Mouse (Mus musculus) embryonic facial prominence, embryonic 14.5 days (tissue): ENCODE data around the gene Mrps34. TPM values are rescaled to one million over a fixed set of nuclear protein-coding genes. Genes with fewer than 3 reads are reported as not detected.

Experiments
- ATAC-seq: fragments of 200-750 bp; cut with Nextera tagmentation; 2 replicates; pipeline ENCODE4 v1.8.0; 2017; ENCODE audit warnings: low read depth, moderate number of reproducible peaks, moderate TSS enrichment
- DNase-seq: peaks from one replicate; pipeline ENCODE4 v3.0.0-alpha.2; 2015; ENCODE audit warnings: low spot score
- H3K27ac ChIP-seq: fragments of 300-500 bp; sonication (generic); replicated peaks from 2 replicates; pipeline ENCODE4 v1.5.1; 2014; ENCODE audit warnings: low read depth, mild to moderate bottlenecking, low read length, moderate library complexity
- H3K27me3 ChIP-seq: fragments of 300-500 bp; sonication (generic); replicated peaks from 2 replicates; pipeline ENCODE4 v1.6.1; 2014; ENCODE audit warnings: low read length; ENCODE audit not compliant: control insufficient read depth, insufficient read depth
- H3K36me3 ChIP-seq: fragments of 300-500 bp; sonication (generic); 2 replicates; pipeline ENCODE4 v1.6.1; 2014; ENCODE audit warnings: low read length, mixed read lengths; ENCODE audit not compliant: control insufficient read depth, insufficient read depth
- H3K4me1 ChIP-seq: fragments of 300-500 bp; sonication (generic); 2 replicates; pipeline ENCODE4 v1.6.1; 2014; ENCODE audit warnings: antibody characterized with exemption, low read length; ENCODE audit not compliant: control insufficient read depth, insufficient read depth
- H3K4me2 ChIP-seq: fragments of 300-500 bp; sonication (generic); 2 replicates; pipeline ENCODE4 v1.6.1; 2014; ENCODE audit warnings: low read depth, mild to moderate bottlenecking, low read length, moderate library complexity, mixed read lengths
- H3K4me3 ChIP-seq: fragments of 300-500 bp; sonication (generic); 2 replicates; pipeline ENCODE4 v1.5.1; 2014; ENCODE audit warnings: low read depth, mild to moderate bottlenecking, low read length
- H3K9ac ChIP-seq: fragments of 300-500 bp; sonication (generic); 2 replicates; pipeline ENCODE4 v1.6.1; 2014; ENCODE audit warnings: low read depth, mild to moderate bottlenecking, low read length, moderate library complexity, mixed read lengths
- H3K9me3 ChIP-seq: fragments of 300-500 bp; sonication (generic); 2 replicates; pipeline ENCODE4 v1.6.1; 2016; ENCODE audit warnings: low read length; ENCODE audit not compliant: control insufficient read depth
- WGBS: fragments of 180-500 bp; shearing (Covaris S2); extraction: QIAGEN DNeasy Blood & Tissue Kit; methylation state at CpG from one replicate; pipeline ENCODE4 v1.1.7; 2014; 5-methylcytosine and 5-hydroxymethylcytosine counted together
- polyA plus RNA-seq: library from polyadenylated mRNA; unstranded; fragments of >200 nt; fragmentation: Nextera tagmentation; extraction: Ambion mirVana; gene quantifications from 2 replicates; pipeline ENCODE4 v1.2.1, GENCODE M21; 2014

The Mrps34 gene
- polyA plus RNA-seq, 1 experiment from 2014 or later, result 78.7 TPM

DNA sequence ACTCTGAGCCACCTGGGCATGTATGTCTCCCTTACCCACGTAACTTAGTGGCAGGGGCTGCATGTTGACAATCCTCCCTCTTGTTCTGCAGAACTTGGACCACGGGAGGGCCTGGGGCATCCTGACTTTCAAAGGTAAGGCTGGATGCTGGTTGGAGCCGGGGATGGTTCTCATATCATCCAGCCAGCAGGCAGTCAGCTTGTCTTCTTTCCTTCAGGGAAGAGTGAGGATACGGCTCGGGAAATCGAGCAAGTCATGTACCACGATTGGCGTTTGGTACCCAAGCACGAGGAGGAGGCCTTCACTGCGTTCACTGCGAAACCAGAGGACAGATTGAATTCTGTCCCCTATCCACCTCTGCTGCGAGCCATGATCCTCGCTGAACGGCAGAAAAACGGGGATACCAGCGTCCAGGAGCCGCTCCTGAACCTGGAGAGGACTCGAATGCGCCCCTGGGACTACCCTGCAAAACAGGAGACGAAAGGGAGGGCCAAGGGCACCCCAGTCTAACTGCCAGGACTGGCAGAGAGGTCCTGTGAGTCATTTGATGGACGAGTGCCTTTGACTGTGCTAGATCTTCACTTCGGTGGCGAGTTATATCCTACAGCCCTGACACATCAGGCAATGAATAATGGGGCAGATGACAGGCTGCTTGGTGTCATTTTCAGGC lies 790 bp downstream of the Mrps34 start:
- no peaks in the 10 kb centered on the region for H3K9me3 ChIP-seq
- DNase-seq (no peak), ATAC-seq (no peak)
- H3K27ac ChIP-seq, result peak overlapping the region; percentile 76
- H3K4me3 ChIP-seq, result peak overlapping the region; percentile 83
- H3K9ac ChIP-seq, result peak overlapping the region; percentile 90
- peak overlapping the region; percentile 90 for H3K4me2 ChIP-seq
- peaks cover 10% of the 10 kb centered on the region for H3K4me1 ChIP-seq
- no peaks in the 10 kb centered on the region for H3K27me3 ChIP-seq
- 7% methylated on average over 23 of the region's 23 CpGs for WGBS
- peaks cover 62% of the 10 kb centered on the region for H3K36me3 ChIP-seq

DNA sequence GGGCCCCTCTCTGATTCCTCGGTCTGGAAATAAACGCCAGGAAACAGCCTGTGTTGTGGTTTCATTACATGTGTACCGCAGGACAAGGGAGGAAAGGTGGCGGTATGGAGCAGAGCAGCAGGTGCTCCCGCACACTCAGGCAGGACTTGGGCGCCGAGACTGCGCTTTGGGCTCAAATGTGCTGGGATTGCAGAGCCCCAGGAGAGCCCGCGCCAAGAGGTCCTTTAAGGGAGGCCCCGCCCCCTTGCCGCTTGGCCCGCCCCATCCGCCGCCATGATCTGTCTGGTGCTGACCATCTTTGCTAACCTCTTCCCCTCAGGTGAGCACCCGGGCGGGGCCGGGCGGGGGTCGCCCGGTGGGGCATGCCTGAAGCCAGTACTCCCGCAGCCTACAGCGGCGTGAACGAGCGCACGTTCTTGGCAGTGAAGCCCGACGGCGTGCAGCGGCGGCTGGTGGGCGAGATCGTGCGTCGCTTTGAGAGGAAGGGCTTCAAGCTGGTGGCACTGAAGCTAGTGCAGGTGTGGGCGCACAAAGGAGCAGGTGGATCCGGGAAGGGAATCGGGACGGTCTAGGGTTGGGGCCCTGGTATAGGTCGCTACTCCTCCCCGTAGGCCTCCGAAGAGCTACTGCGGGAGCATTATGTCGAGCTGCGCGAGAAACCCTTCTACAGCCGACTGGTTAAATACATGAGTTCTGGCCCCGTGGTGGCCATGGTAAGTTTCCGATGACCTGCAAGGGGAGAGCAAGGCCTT lies 1.5 kb downstream of the Mrps34 start, which contains the start of gene Nme3:
Gene Nme3, plus strand, starts transcription at position 260 of the 752 bp plus-strand sequence.
- Histone ChIP-seq H3K36me3 (peaks cover 62% of the 10 kb centered on the region), H3K4me3 (peak within 1 kb of the TSS; percentile 83), H3K4me1 (peaks cover 10% of the 10 kb centered on the region), H3K27ac (peak within 1 kb of the TSS; percentile 76), H3K9me3 (no peaks in the 10 kb centered on the region), H3K27me3 (no peaks in the 10 kb centered on the region), H3K9ac (peak within 1 kb of the TSS; percentile 90), H3K4me2 (peak within 1 kb of the TSS; percentile 90)
- DNase-seq (peak; percentile 85), ATAC-seq (peak; percentile 65)
- WGBS, result under 1% methylated on average over 42 of the region's 50 CpGs

DNA sequence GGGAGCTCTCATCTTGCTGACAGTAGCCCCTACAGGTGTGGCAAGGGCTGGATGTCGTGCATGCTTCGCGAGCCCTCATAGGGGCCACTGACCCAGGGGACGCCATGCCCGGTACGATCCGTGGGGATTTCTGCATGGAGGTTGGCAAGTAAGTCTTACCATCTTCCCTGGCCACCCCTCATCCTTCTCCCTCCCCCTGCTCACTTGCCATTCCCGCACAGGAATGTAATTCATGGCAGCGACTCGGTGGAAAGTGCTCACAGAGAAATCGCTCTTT lies 2.0 kb downstream of the Mrps34 start:
- Histone ChIP-seq H3K4me2 (peak overlapping the region; percentile 90), H3K4me1 (peaks cover 10% of the 10 kb centered on the region), H3K4me3 (peak overlapping the region; percentile 83), H3K27me3 (no peaks in the 10 kb centered on the region), H3K36me3 (peaks cover 63% of the 10 kb centered on the region), H3K27ac (no peak overlapping the region), H3K9ac (peak overlapping the region; percentile 90), H3K9me3 (no peaks in the 10 kb centered on the region)
- 49% methylated on average over 8 of the region's 11 CpGs for WGBS
- ATAC-seq, result no peak
- DNase-seq, result no peak

DNA sequence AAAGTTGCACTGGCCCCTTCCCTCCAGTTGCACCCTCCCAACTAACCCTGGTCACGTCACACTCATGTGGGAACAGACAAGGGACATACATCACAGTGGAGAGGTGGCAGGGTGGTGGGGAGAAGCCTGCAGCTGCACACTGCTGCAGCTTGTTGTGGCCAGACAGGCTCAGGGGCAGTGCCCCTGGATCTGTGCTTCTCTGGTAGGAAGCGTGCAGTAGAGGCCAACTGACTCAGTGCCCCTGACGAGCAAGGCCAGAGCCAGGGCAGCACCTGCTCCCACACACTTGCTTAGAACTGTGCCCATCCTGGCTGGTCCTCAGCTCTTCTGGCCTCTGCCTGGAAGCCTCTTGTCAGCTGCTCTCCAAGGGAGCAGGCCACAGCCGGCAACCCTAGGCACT lies 2.7 kb downstream of the Mrps34 start:
- WGBS, result 73% methylated on average over 4 of the region's 4 CpGs
- no peaks in the 10 kb centered on the region for H3K9me3 ChIP-seq
- DNase-seq (no peak), ATAC-seq (no peak)
- H3K27ac ChIP-seq, result no peak overlapping the region
- peaks cover 10% of the 10 kb centered on the region for H3K4me1 ChIP-seq
- H3K36me3 ChIP-seq, result peaks cover 63% of the 10 kb centered on the region
- H3K4me3 ChIP-seq, result no peak overlapping the region; the same call in 1 of the 2 replicates
- H3K4me2 ChIP-seq, result no peak overlapping the region
- no peaks in the 10 kb centered on the region for H3K27me3 ChIP-seq
- peak overlapping the region; percentile 90; the same call in 1 of the 2 replicates for H3K9ac ChIP-seq

DNA sequence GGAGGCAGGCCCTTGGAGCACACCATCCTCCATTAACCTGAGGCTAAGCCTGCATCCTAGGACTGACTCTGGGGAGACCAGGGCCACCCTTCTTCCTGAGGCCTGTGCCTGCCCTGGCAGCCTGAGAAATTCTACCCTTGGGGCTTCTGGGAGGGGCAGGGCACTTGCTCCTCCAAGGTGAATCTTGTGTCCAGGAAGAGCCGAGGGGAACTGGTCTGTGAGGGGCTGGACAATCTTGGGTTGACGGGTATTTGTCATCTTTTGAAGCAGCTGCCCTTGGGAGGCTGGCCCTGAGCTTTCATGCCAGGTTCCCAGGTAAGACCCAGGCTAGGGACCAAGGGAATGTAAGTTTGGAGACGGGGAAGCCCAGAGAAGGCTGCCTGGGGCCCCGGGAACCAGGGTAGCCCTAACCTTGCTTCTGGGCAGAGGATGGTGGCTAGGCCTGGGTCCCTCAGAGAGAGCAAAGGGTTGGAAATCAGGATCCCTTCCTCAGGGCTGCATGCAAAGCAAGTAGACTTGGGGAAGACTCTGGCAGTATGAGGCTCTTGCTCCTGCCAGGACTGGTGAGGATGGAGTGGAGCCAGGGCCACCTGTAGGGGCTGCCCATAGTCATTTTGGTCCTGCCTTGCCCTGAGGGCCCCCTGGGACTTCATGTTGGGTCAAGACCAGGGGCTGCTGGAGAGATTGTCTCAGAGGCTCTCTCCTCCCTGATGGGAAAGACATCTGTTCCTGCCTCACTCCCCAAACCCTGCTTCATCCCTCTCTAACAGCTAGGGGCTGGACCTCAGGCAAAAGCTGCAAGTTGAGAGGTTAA lies 3.3 kb downstream of the Mrps34 start:
- no peak overlapping the region for H3K27ac ChIP-seq
- no peak overlapping the region for H3K9ac ChIP-seq
- H3K4me2 ChIP-seq, result no peak overlapping the region
- ATAC-seq (no peak), DNase-seq (no peak)
- 79% methylated on average over 4 of the region's 4 CpGs for WGBS
- H3K4me1 ChIP-seq, result peaks cover 10% of the 10 kb centered on the region
- H3K4me3 ChIP-seq, result no peak overlapping the region
- H3K36me3 ChIP-seq, result peaks cover 63% of the 10 kb centered on the region
- H3K27me3 ChIP-seq, result no peaks in the 10 kb centered on the region
- H3K9me3 ChIP-seq, result no peaks in the 10 kb centered on the region

DNA sequence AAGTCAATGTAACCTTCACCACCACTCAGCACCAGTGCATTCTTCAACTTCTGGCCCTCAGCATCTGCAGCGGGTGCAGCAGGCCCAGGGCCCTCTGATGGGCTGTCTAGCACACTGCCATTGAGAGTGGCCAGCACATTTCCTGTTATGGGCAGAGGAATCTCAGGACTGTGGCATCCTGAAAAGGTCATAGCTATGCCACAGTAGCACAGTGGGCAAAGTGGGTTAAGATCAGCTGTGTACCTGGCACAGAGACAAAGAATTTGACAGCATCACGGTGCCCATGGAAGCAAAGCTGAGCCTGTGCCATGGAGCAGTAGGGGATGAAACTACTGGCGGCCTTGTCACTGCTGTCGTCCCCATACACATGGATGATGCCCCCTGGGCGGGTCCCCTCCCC lies 4.2 kb downstream of the Mrps34 start:
- no peak for DNase-seq
- Histone ChIP-seq H3K36me3 (peaks cover 70% of the 10 kb centered on the region), H3K4me1 (peaks cover 5% of the 10 kb centered on the region), H3K27ac (no peak overlapping the region), H3K4me3 (no peak overlapping the region), H3K9ac (no peak overlapping the region), H3K9me3 (no peaks in the 10 kb centered on the region), H3K4me2 (no peak overlapping the region), H3K27me3 (no peaks in the 10 kb centered on the region)
- no peak for ATAC-seq
- 80% methylated on average over 5 of the region's 5 CpGs for WGBS

DNA sequence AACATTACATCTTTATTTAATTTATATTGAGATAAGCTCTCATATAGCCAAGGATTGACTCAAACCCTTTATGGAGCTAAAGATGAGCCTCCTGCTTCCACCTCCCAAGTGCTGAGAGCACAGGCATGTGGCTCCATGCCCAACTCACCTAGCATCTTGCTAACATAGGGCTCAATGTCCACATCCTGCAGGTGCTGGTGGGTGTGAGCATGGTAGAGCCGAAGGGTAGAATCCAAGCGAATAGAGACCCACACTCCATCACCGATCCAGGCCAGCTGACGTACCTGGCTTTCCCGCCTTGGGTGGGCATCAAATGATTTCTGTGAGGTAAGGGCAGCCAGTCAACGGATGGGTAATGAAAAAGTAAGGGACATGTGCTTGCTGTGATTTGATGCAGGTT lies 5.1 kb downstream of the Mrps34 start:
- Histone ChIP-seq H3K27ac (no peak overlapping the region), H3K27me3 (no peaks in the 10 kb centered on the region), H3K4me3 (no peak overlapping the region), H3K4me2 (no peak overlapping the region), H3K36me3 (peaks cover 78% of the 10 kb centered on the region), H3K9ac (no peak overlapping the region), H3K4me1 (peaks cover 5% of the 10 kb centered on the region; the same call in 1 of the 2 replicates), H3K9me3 (no peaks in the 10 kb centered on the region)
- DNase-seq (no peak), ATAC-seq (no peak)
- 91% methylated on average over 6 of the region's 6 CpGs for WGBS

DNA sequence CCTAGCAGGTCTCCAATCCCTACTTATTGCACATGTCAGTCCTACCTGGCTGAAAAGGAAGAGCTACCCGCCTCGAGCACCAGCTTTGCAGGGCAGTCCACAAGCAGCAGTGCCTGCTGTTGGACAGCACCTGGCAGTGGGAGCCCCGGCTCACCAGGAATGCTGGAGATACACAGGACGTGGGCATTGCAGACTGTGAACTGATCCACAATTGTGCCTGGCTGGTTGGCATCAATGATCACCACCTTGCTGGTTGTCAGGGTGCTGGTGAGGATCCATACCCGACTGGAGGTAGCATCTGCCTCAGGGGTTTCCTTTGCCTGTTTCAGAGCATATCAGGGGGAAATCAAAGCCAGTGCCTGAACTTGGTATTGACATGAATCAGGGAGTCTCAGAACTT lies 7.2 kb downstream of the Mrps34 start:
- H3K4me1 ChIP-seq, result no peaks in the 10 kb centered on the region
- DNase-seq, result no peak
- H3K4me3 ChIP-seq, result no peak overlapping the region
- 87% methylated on average over 5 of the region's 5 CpGs for WGBS
- H3K9ac ChIP-seq, result no peak overlapping the region
- H3K27ac ChIP-seq, result no peak overlapping the region
- no peak overlapping the region for H3K4me2 ChIP-seq
- no peak for ATAC-seq
- no peaks in the 10 kb centered on the region for H3K27me3 ChIP-seq
- peaks cover 99% of the 10 kb centered on the region for H3K36me3 ChIP-seq
- no peaks in the 10 kb centered on the region for H3K9me3 ChIP-seq
